Mouse (Mus musculus): Measurements from ENCODE around the gene Vwa7.

DNA sequence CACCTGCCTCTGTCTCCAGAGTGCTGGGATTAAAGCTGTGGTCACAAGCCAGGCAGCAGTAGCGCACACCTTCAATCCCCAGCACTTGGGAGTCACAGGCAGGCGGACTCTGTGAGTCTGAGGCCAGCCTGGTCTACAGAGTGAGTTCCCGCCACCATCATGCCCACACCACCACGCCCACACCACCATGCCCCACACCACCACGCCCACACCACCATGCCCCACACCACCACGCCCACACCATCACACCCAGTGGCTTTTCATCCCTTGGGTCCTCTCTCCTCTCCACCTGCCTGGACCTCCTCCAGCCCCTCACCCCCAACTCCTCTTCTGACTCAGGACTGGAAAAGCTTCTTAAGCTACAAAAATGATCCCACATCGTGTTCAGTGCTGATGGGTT, 15.5 kb downstream of the Vwa7 start:
- TF ChIP-seq CTCF (IDR thresholded peaks at IDR 0.05; ENCODE audit: borderline replicate concordance, insufficient read depth, low read length): no peak
- TF ChIP-seq POLR2A (IDR thresholded peaks at IDR 0.05; ENCODE audit: low read depth, low read length): no peak
